Mouse (Mus musculus) embryonic facial prominence, embryonic 12.5 days (tissue): ENCODE results near the gene 2310034G01Rik. TPM values are rescaled to one million over a fixed set of nuclear protein-coding genes. Genes with fewer than 3 reads are reported as not detected.

Source experiments
- ATAC-seq: fragments of 200-750 bp; cut with Nextera tagmentation; 2 replicates; pipeline ENCODE4 v1.8.0; 2017; ENCODE audit not compliant: insufficient number of reproducible peaks, insufficient read depth, low FRiP score, low TSS enrichment
- H3K27ac ChIP-seq: fragments of 300-500 bp; sonication (generic); 2 replicates; pipeline ENCODE4 v1.5.1; 2016; ENCODE audit warnings: mild to moderate bottlenecking
- H3K27me3 ChIP-seq: fragments of 300-500 bp; sonication (generic); 2 replicates; pipeline ENCODE4 v1.6.1; 2016; ENCODE audit warnings: mild to moderate bottlenecking, moderate library complexity
- H3K36me3 ChIP-seq: fragments of 300-500 bp; sonication (generic); 2 replicates; pipeline ENCODE4 v1.6.1; 2016; ENCODE audit warnings: mild to moderate bottlenecking
- H3K4me1 ChIP-seq: fragments of 300-500 bp; sonication (generic); 2 replicates; pipeline ENCODE4 v1.6.1; 2016
- H3K4me2 ChIP-seq: fragments of 300-500 bp; sonication (generic); replicated peaks from 2 replicates; pipeline ENCODE4 v1.6.1; 2016; ENCODE audit warnings: mild to moderate bottlenecking, moderate library complexity
- H3K4me3 ChIP-seq: fragments of 300-500 bp; sonication (generic); 2 replicates; pipeline ENCODE4 v1.5.1; 2016; ENCODE audit warnings: mild to moderate bottlenecking
- H3K9ac ChIP-seq: fragments of 300-500 bp; sonication (generic); 2 replicates; pipeline ENCODE4 v1.6.1; 2016; ENCODE audit warnings: mild to moderate bottlenecking, moderate library complexity
- H3K9me3 ChIP-seq: fragments of 300-500 bp; sonication (generic); 2 replicates; pipeline ENCODE4 v1.6.1; 2016; ENCODE audit warnings: mild to moderate bottlenecking, moderate library complexity
- WGBS: fragments of 180-500 bp; shearing (Covaris S2); methylation state at CpG from one replicate; pipeline ENCODE4 v1.1.7; 2016; 5-methylcytosine and 5-hydroxymethylcytosine counted together
- polyA plus RNA-seq: library from polyadenylated mRNA; unstranded; fragments of >200 nt; fragmentation: Nextera tagmentation; extraction: Ambion mirVana; gene quantifications from 2 replicates; pipeline ENCODE4 v1.2.1, GENCODE M21; 2016

2310034G01Rik gene
- 2.2 and 2.3 TPM in 2 replicates for polyA plus RNA-seq

GRCm38 (mm10) chr19:46350168-46350932 is at the start of gene 2310034G01Rik:
2310034G01Rik (minus strand) TSS chr19:46350302.
- Histone ChIP-seq H3K9me3 (no peaks in the 10 kb centered on the region), H3K4me2 (peak within 1 kb of the TSS; percentile 86), H3K27me3 (peaks cover 7% of the 10 kb centered on the region; the same call in 1 of the 2 replicates), H3K9ac (peak within 1 kb of the TSS; percentile 83), H3K27ac (peak within 1 kb of the TSS; percentile 72), H3K36me3 (no peaks in the 10 kb centered on the region), H3K4me1 (peaks cover 10% of the 10 kb centered on the region; the same call in 1 of the 2 replicates), H3K4me3 (peak within 1 kb of the TSS; percentile 67)
- 64% methylated on average over 10 of the region's 10 CpGs for WGBS
- no peak for ATAC-seq

GRCm38 (mm10) chr19:46399886-46400285 is 49.8 kb upstream of the 2310034G01Rik start:
- Histone ChIP-seq H3K27me3 (no peaks in the 10 kb centered on the region), H3K27ac (no peak overlapping the region), H3K36me3 (peaks cover 24% of the 10 kb centered on the region), H3K9ac (no peak overlapping the region), H3K4me1 (peaks cover 28% of the 10 kb centered on the region), H3K4me2 (no peak overlapping the region), H3K9me3 (no peaks in the 10 kb centered on the region), H3K4me3 (no peak overlapping the region)
- ATAC-seq = no peak
- 78% methylated on average over 7 of the region's 7 CpGs for WGBS

GRCm38 (mm10) chr19:46399372-46399771 is 49.3 kb upstream of the 2310034G01Rik start:
- no peaks in the 10 kb centered on the region for H3K9me3 ChIP-seq
- H3K4me2 ChIP-seq = peak overlapping the region; percentile 83; the same call in 1 of the 2 replicates
- H3K9ac ChIP-seq = no peak overlapping the region
- ATAC-seq = no peak
- no peak overlapping the region for H3K4me3 ChIP-seq
- H3K4me1 ChIP-seq = peaks cover 32% of the 10 kb centered on the region
- no peak overlapping the region for H3K27ac ChIP-seq
- H3K36me3 ChIP-seq = peaks cover 20% of the 10 kb centered on the region
- WGBS = 81% methylated on average over 6 of the region's 6 CpGs
- no peaks in the 10 kb centered on the region for H3K27me3 ChIP-seq

- Histone ChIP-seq H3K27me3 (no peaks in the 10 kb centered on the region), H3K4me1 (peaks cover 42% of the 10 kb centered on the region), H3K36me3 (peaks cover 13% of the 10 kb centered on the region), H3K4me3 (peak overlapping the region; percentile 59), H3K9me3 (no peaks in the 10 kb centered on the region), H3K4me2 (peak overlapping the region; percentile 83), H3K27ac (no peak overlapping the region), H3K9ac (peak overlapping the region; percentile 66)
- ATAC-seq = no peak
- WGBS = 31% methylated on average over 3 of the region's 3 CpGs
Observed at GRCm38 (mm10) chr19:46398401-46398800, 48.3 kb upstream of the 2310034G01Rik start.

- Histone ChIP-seq H3K27me3 (no peaks in the 10 kb centered on the region), H3K4me2 (peak overlapping the region; percentile 83), H3K9ac (peak overlapping the region; percentile 66), H3K4me3 (peak overlapping the region; percentile 59), H3K36me3 (peaks cover 11% of the 10 kb centered on the region), H3K27ac (peak overlapping the region; percentile 81), H3K4me1 (peaks cover 43% of the 10 kb centered on the region), H3K9me3 (no peaks in the 10 kb centered on the region)
- WGBS = under 1% methylated on average over 19 of the region's 19 CpGs
- ATAC-seq = no peak
Observed at GRCm38 (mm10) chr19:46397436-46398001, 47.4 kb upstream of the 2310034G01Rik start.

GRCm38 (mm10) chr19:46396686-46397435 is 46.8 kb upstream of the 2310034G01Rik start, which contains the start of gene Sufu:
Sufu (plus strand) TSS chr19:46396896.
- Histone ChIP-seq H3K9ac (peak within 1 kb of the TSS; percentile 66), H3K27me3 (no peaks in the 10 kb centered on the region), H3K4me2 (peak within 1 kb of the TSS; percentile 83), H3K4me3 (peak within 1 kb of the TSS; percentile 79), H3K4me1 (peaks cover 43% of the 10 kb centered on the region), H3K27ac (peak within 1 kb of the TSS; percentile 81), H3K9me3 (no peaks in the 10 kb centered on the region), H3K36me3 (peaks cover 11% of the 10 kb centered on the region)
- ATAC-seq = peak; percentile 80
- WGBS = under 1% methylated on average over 57 of the region's 57 CpGs

- no peak for ATAC-seq
- H3K9ac ChIP-seq = no peak overlapping the region
- H3K9me3 ChIP-seq = no peaks in the 10 kb centered on the region
- peak overlapping the region; percentile 20; the same call in 1 of the 2 replicates for H3K27ac ChIP-seq
- H3K4me1 ChIP-seq = peaks cover 43% of the 10 kb centered on the region
- no peaks in the 10 kb centered on the region for H3K27me3 ChIP-seq
- H3K4me2 ChIP-seq = peak overlapping the region; percentile 45
- H3K36me3 ChIP-seq = peaks cover 7% of the 10 kb centered on the region
- WGBS = 13% methylated on average over 8 of the region's 8 CpGs
- H3K4me3 ChIP-seq = peak overlapping the region; percentile 79
Observed at GRCm38 (mm10) chr19:46396109-46396508, 46.0 kb upstream of the 2310034G01Rik start.

GRCm38 (mm10) chr19:46395109-46396009 is 45.3 kb upstream of the 2310034G01Rik start, which contains the start of gene Actr1a:
Actr1a (minus strand) TSS chr19:46395748.
- ATAC-seq = peak; percentile 94
- WGBS = under 1% methylated on average over 51 of the region's 51 CpGs
- peaks cover 43% of the 10 kb centered on the region for H3K4me1 ChIP-seq
- H3K4me2 ChIP-seq = peak within 1 kb of the TSS; percentile 88
- peak within 1 kb of the TSS; percentile 80 for H3K9ac ChIP-seq
- H3K36me3 ChIP-seq = no peaks in the 10 kb centered on the region
- H3K27ac ChIP-seq = peak within 1 kb of the TSS; percentile 69
- no peaks in the 10 kb centered on the region for H3K9me3 ChIP-seq
- H3K27me3 ChIP-seq = no peaks in the 10 kb centered on the region
- peak within 1 kb of the TSS; percentile 79 for H3K4me3 ChIP-seq

GRCm38 (mm10) chr19:46394712-46395108 is 44.6 kb upstream of the 2310034G01Rik start:
- H3K9ac ChIP-seq = peak overlapping the region; percentile 80
- 6% methylated on average over 10 of the region's 10 CpGs for WGBS

GRCm38 (mm10) chr19:46392018-46392417 is 41.9 kb upstream of the 2310034G01Rik start:
- no peak overlapping the region for H3K4me3 ChIP-seq
- no peaks in the 10 kb centered on the region for H3K9me3 ChIP-seq
- H3K4me2 ChIP-seq = no peak overlapping the region
- H3K4me1 ChIP-seq = peaks cover 17% of the 10 kb centered on the region
- H3K27me3 ChIP-seq = no peaks in the 10 kb centered on the region
- ATAC-seq = no peak
- H3K27ac ChIP-seq = no peak overlapping the region
- WGBS = 57% methylated on average over 4 of the region's 4 CpGs
- H3K9ac ChIP-seq = no peak overlapping the region
- peaks cover 10% of the 10 kb centered on the region for H3K36me3 ChIP-seq

More at GRCm38 (mm10) chr19:46394712-46395108, 44.6 kb upstream of the 2310034G01Rik start:
- H3K27me3 ChIP-seq = no peaks in the 10 kb centered on the region
- H3K4me1 ChIP-seq = peaks cover 38% of the 10 kb centered on the region
- H3K4me3 ChIP-seq = peak overlapping the region; percentile 79
- no peaks in the 10 kb centered on the region for H3K36me3 ChIP-seq
- no peaks in the 10 kb centered on the region for H3K9me3 ChIP-seq
- ATAC-seq = no peak
- H3K4me2 ChIP-seq = peak overlapping the region; percentile 88
- no peak overlapping the region for H3K27ac ChIP-seq
